Mouse (Mus musculus): ENCODE measurements around the gene Heyl.

DNA sequence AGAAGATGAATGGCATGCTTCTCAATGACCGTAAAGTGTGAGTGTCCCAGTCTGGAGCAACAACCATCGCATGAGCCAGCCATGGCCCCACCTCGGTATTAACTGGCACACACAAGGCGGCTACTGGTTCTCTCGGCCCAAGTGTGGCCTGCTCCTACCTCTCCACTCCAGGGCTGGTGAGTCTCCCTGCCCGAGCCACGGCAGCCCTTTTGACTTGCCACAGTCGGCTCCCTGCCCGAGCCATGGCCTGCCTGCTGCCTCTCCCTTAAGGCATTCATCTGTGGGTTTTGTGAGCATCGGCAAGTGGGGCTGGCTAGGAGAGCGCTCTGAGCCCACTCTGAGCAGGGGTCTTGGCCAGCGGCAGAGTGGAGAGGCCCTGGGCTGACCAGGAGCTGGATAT, 55.7 kb downstream of the Heyl start:
- TF ChIP-seq CTCF (IDR thresholded peaks at IDR 0.05; ENCODE audit: low read depth): no peak
- no peak for TF ChIP-seq EP300 (IDR thresholded peaks at IDR 0.05; ENCODE audit: low read depth)
